In the genomic region with DNA sequence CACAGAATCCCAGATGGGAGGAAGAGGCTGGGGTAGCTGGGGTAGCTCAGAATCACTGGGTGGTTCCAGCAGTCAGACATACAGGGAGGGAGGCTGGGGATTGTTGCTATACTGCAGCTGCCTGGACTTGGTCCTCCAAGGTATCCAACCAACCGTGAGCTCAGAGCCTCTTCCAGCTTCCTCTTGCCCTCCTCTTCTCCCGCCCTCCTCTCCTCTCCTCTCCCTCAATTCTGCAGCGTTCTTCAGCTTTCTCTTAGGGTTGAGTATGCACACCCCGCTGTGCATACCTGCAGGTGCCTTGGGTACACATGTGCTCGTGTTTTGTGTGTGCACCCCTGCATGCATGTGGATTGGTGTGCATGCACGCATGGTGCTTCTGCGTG, we compare ENCODE assay signal across 8 mouse cellular contexts.
A peak's percentile ranks its signal among the peaks of the same experiment; 100 is the strongest.
DNase-seq lines count a peak whose midpoint lies in the region; ATAC-seq and TF ChIP-seq lines count a peak whose summit lies in the region.

No protein-coding gene starts in this region.

- H3K27ac ChIP-seq in forebrain, embryonic 12.5 days: peak overlapping the region; percentile 91
- no peak overlapping the region for H3K27ac ChIP-seq in intestine, postnatal 0 days (ENCODE audit: low read depth, low read length)
- H3K27ac ChIP-seq in neural tube, embryonic 14.5 days (ENCODE audit: low read depth, low read length): peak overlapping the region; percentile 96

- peak overlapping the region; percentile 63 for H3K9ac ChIP-seq in forebrain, embryonic 12.5 days
- H3K9ac ChIP-seq in intestine, postnatal 0 days (ENCODE audit: low read depth, low read length): no peak overlapping the region
- peak overlapping the region; percentile 53 for H3K9ac ChIP-seq in neural tube, embryonic 14.5 days (replicated peaks; ENCODE audit: low read depth, low read length)

- peak; percentile 59 for ATAC-seq in forebrain, embryonic 12.5 days (ENCODE audit: low FRiP score)
- ATAC-seq in intestine, postnatal 0 days: no peak
- ATAC-seq in neural tube, embryonic 14.5 days (ENCODE audit: low read depth): peak; percentile 29

- no peaks in the 10 kb centered on the region for H3K36me3 ChIP-seq in forebrain, embryonic 12.5 days (replicated peaks)
- H3K36me3 ChIP-seq in intestine, postnatal 0 days (ENCODE audit: control insufficient read depth, insufficient read depth): no peaks in the 10 kb centered on the region
- no peaks in the 10 kb centered on the region for H3K36me3 ChIP-seq in neural tube, embryonic 14.5 days (ENCODE audit: control insufficient read depth, insufficient read depth, low read length)

- peak overlapping the region; percentile 57 for H3K4me2 ChIP-seq in forebrain, embryonic 12.5 days
- H3K4me2 ChIP-seq in intestine, postnatal 0 days (replicated peaks; ENCODE audit: low read depth): peak overlapping the region; percentile 59
- peak overlapping the region; percentile 55 for H3K4me2 ChIP-seq in neural tube, embryonic 14.5 days (ENCODE audit: low read depth, low read length)

- TF ChIP-seq CTCF in lung, adult 2 months (IDR thresholded peaks at IDR 0.05; ENCODE audit: insufficient read depth, low read length): no peak
- no peak for TF ChIP-seq CTCF in intestine, postnatal 0 days (IDR thresholded peaks at IDR 0.05; ENCODE audit: low read depth)

- 17% methylated on average over 7 of the region's 7 CpGs for WGBS in lung, adult 2 months
- 6% methylated on average over 7 of the region's 7 CpGs for WGBS in forebrain, embryonic 12.5 days
- 11% methylated on average over 7 of the region's 7 CpGs for WGBS in intestine, postnatal 0 days
- 7% methylated on average over 7 of the region's 7 CpGs for WGBS in neural tube, embryonic 14.5 days

- peaks cover 12% of the 10 kb centered on the region; the same call in 1 of the 2 replicates for H3K27me3 ChIP-seq in forebrain, embryonic 12.5 days
- peaks cover 5% of the 10 kb centered on the region for H3K27me3 ChIP-seq in intestine, postnatal 0 days (replicated peaks; ENCODE audit: control insufficient read depth, insufficient read depth, low read length)
- H3K27me3 ChIP-seq in neural tube, embryonic 14.5 days (ENCODE audit: control insufficient read depth, insufficient read depth, low read length): no peaks in the 10 kb centered on the region

- H3K4me1 ChIP-seq in lung, adult 2 months (ENCODE audit: control insufficient read depth, insufficient read depth, low read length): peaks cover 14% of the 10 kb centered on the region
- H3K4me1 ChIP-seq in forebrain, embryonic 12.5 days: peaks cover 27% of the 10 kb centered on the region
- H3K4me1 ChIP-seq in intestine, postnatal 0 days (replicated peaks; ENCODE audit: control insufficient read depth, insufficient read depth, low read length): no peaks in the 10 kb centered on the region; the same call in 1 of the 2 replicates
- H3K4me1 ChIP-seq in neural tube, embryonic 14.5 days (ENCODE audit: control insufficient read depth, insufficient read depth, low read length): peaks cover 24% of the 10 kb centered on the region

- peaks cover 5% of the 10 kb centered on the region; the same call in 1 of the 2 replicates for H3K9me3 ChIP-seq in forebrain, embryonic 12.5 days
- 0 out of 2 replicates have a peak, but pooled peaks cover 5% of the 10 kb centered on the region for H3K9me3 ChIP-seq in intestine, postnatal 0 days (ENCODE audit: control insufficient read depth)
- H3K9me3 ChIP-seq in neural tube, embryonic 14.5 days (ENCODE audit: control insufficient read depth, low read length): peaks cover 4% of the 10 kb centered on the region; the same call in 1 of the 2 replicates

- intact Hi-C loops in gastrocnemius, postnatal 14 days (cut with DNase I; ENCODE audit: low total_unique reads): no loop called here

- H3K4me3 ChIP-seq in lung, adult 2 months (replicated peaks; ENCODE audit: extremely low read depth, low read depth, low read length): peak overlapping the region; percentile 55
- H3K4me3 ChIP-seq in forebrain, embryonic 12.5 days (replicated peaks): peak overlapping the region; percentile 38
- 0 out of 2 replicates have a peak overlapping the region, but pooled peaks have one; percentile 17 for H3K4me3 ChIP-seq in intestine, postnatal 0 days (ENCODE audit: low read depth, low read length)
- peak overlapping the region; percentile 2; the same call in 1 of the 2 replicates for H3K4me3 ChIP-seq in neural tube, embryonic 14.5 days (ENCODE audit: low read depth, low read length)

- no peak for TF ChIP-seq POLR2A in lung, adult 2 months (IDR thresholded peaks at IDR 0.05; ENCODE audit: borderline replicate concordance, extremely low read depth, low read depth, low read length)

- no peak for DNase-seq in lung, adult 2 months
- no peak for DNase-seq in lung, postnatal 36 days
- no peak for DNase-seq in thymus, postnatal 14 days
- DNase-seq in gastrocnemius, postnatal 14 days: no peak
- no peak for DNase-seq in cerebellum, postnatal 4 days (ENCODE audit: low spot score in 2 of 2)

Comparison
In these comparisons a context has a peak if more than half of its experiments do, and no peak if none do; other contexts are left out.
1. H3K4me3 ChIP-seq: peak in every context shown above with its lines; median percentile 55 in lung, adult 2 months; 38 in forebrain, embryonic 12.5 days; 17 in intestine, postnatal 0 days; 2 in neural tube, embryonic 14.5 days.